Mouse (Mus musculus) kidney, postnatal 36 days (tissue): ENCODE results near the gene Tmem40.

ENCODE experiments used
- DNase-seq, 2 experiments: peaks; one replicate each; pipeline ENCODE4 v3.0.0; 2021 to 2022; ENCODE audit warnings: mixed read lengths in 2 of 2

Tmem40 gene

GRCm38 (mm10) chr6:115768207-115768606 lies 6.0 kb upstream of the Tmem40 start:
- peak in 1 of 2 experiments; percentile 16 for DNase-seq

- no peak for DNase-seq
Measured at GRCm38 (mm10) chr6:115767357-115767756, 5.1 kb upstream of the Tmem40 start.

- DNase-seq = peak; percentile 76 to 78
Measured at GRCm38 (mm10) chr6:115764179-115764578, 2.0 kb upstream of the Tmem40 start.

GRCm38 (mm10) chr6:115760982-115761381 lies 1.2 kb downstream of the Tmem40 start:
- no peak for DNase-seq

- no peak for DNase-seq
Measured at GRCm38 (mm10) chr6:115760137-115760536, 2.1 kb downstream of the Tmem40 start.

- peak in 1 of 2 experiments; percentile 11 for DNase-seq
Measured at GRCm38 (mm10) chr6:115759461-115759860, 2.7 kb downstream of the Tmem40 start.

- DNase-seq = no peak
Measured at GRCm38 (mm10) chr6:115758981-115759435, 3.2 kb downstream of the Tmem40 start.

GRCm38 (mm10) chr6:115755536-115755935 lies 6.7 kb downstream of the Tmem40 start:
- no peak for DNase-seq

GRCm38 (mm10) chr6:115746326-115746725 lies 15.9 kb downstream of the Tmem40 start:
- no peak for DNase-seq

- DNase-seq = peak in 1 of 2 experiments; percentile 22
Measured at GRCm38 (mm10) chr6:115743569-115743968, 18.6 kb downstream of the Tmem40 start.

GRCm38 (mm10) chr6:115739056-115739455 lies 23.2 kb downstream of the Tmem40 start:
- DNase-seq = no peak

- DNase-seq = peak; percentile 16 to 72
Measured at GRCm38 (mm10) chr6:115734909-115735308, 27.3 kb downstream of the Tmem40 start.

GRCm38 (mm10) chr6:115732341-115732928 lies 29.8 kb downstream of the Tmem40 start:
- DNase-seq = no peak

GRCm38 (mm10) chr6:115730560-115731342 lies 31.5 kb downstream of the Tmem40 start:
- DNase-seq = no peak

GRCm38 (mm10) chr6:115727570-115727969 lies 34.6 kb downstream of the Tmem40 start:
- DNase-seq = no peak

- peak; percentile 51 to 82 for DNase-seq
Measured at GRCm38 (mm10) chr6:115727108-115727507, 35.1 kb downstream of the Tmem40 start.

GRCm38 (mm10) chr6:115722246-115722645 lies 40.0 kb downstream of the Tmem40 start:
- DNase-seq = no peak

GRCm38 (mm10) chr6:115717715-115718558 lies 44.3 kb downstream of the Tmem40 start:
- DNase-seq = peak; percentile 78 to 87

GRCm38 (mm10) chr6:115717101-115717652 lies 45.0 kb downstream of the Tmem40 start:
- DNase-seq = peak; percentile 29 to 57

- DNase-seq = no peak
Measured at GRCm38 (mm10) chr6:115711261-115711660, 50.9 kb downstream of the Tmem40 start.

GRCm38 (mm10) chr6:115702901-115703300 lies 59.3 kb downstream of the Tmem40 start:
- peak; percentile 43 to 47 for DNase-seq

GRCm38 (mm10) chr6:115701302-115701701 lies 60.9 kb downstream of the Tmem40 start:
- peak in 1 of 2 experiments; percentile 17 for DNase-seq

GRCm38 (mm10) chr6:115700778-115701177 lies 61.4 kb downstream of the Tmem40 start:
- no peak for DNase-seq
